Mouse (Mus musculus): Measurements from ENCODE around the gene Vcl.
A peak's percentile ranks its signal among the peaks of the same experiment; 100 is the strongest.

Vcl gene

GRCm38 (mm10) chr14:21064321-21064720 is 135.1 kb downstream of the Vcl start:
- DNase-seq (ENCODE audit: low spot score in 2 of 2), result no peak

- DNase-seq (ENCODE audit: low spot score in 2 of 2), result no peak
Measured at GRCm38 (mm10) chr14:21065490-21066162, 136.4 kb downstream of the Vcl start.

GRCm38 (mm10) chr14:21069594-21069993 is 140.4 kb downstream of the Vcl start:
- DNase-seq (ENCODE audit: low spot score in 2 of 2), result no peak

GRCm38 (mm10) chr14:21073981-21074380 is 144.8 kb downstream of the Vcl start:
- DNase-seq (ENCODE audit: low spot score in 2 of 2), result no peak

- DNase-seq (ENCODE audit: low spot score in 2 of 2), result no peak
Measured at GRCm38 (mm10) chr14:21074398-21075320, 145.5 kb downstream of the Vcl start.

- DNase-seq (ENCODE audit: low spot score in 2 of 2), result peak; percentile 75 to 89
Measured at GRCm38 (mm10) chr14:21075751-21076500, 146.7 kb downstream of the Vcl start.

GRCm38 (mm10) chr14:21076501-21077194 is 147.4 kb downstream of the Vcl start:
- no peak for DNase-seq (ENCODE audit: low spot score in 2 of 2)

GRCm38 (mm10) chr14:21077939-21078338 is 148.7 kb downstream of the Vcl start:
- DNase-seq (ENCODE audit: low spot score in 2 of 2), result no peak

- DNase-seq (ENCODE audit: low spot score in 2 of 2), result no peak
Measured at GRCm38 (mm10) chr14:21078511-21078910, 149.3 kb downstream of the Vcl start.

- DNase-seq (ENCODE audit: low spot score in 2 of 2), result no peak
Measured at GRCm38 (mm10) chr14:21082823-21083222, 153.6 kb downstream of the Vcl start.

Measured in thymus, postnatal 10 days (tissue).